Mouse (Mus musculus) ovary, adult 2 months (tissue): Measurements from ENCODE around the gene Sycn. TPM values are rescaled to one million over a fixed set of nuclear protein-coding genes. Genes with fewer than 3 reads are reported as not detected.

ENCODE experiments used
- polyA plus RNA-seq: library from polyadenylated mRNA; depleted of rRNA; stranded (reverse); fragments of >200 nt; gene quantifications from 2 replicates; pipeline ENCODE4 v1.2.3, GENCODE M21; 2012; rRNA removed

The Sycn gene
- 0.73 and 4.9 TPM in 2 replicates for polyA plus RNA-seq

GRCm38 (mm10) chr7:28540526-28540925 is at the start of gene Sycn:
Sycn (plus strand) TSS chr7:28540885.

GRCm38 (mm10) chr7:28510405-28510974 is 30.2 kb upstream of the Sycn start, which contains the start of gene Ifnl2:
Ifnl2 (minus strand) TSS chr7:28510455.

GRCm38 (mm10) chr7:28522536-28522935 is 18.1 kb upstream of the Sycn start, which contains the start of gene Ifnl3:
Ifnl3 (plus strand) TSS chr7:28522836.

GRCm38 (mm10) chr7:28547154-28547553 is 6.5 kb downstream of the Sycn start, which contains the start of gene Nccrp1:
Nccrp1 (minus strand) TSS chr7:28547254.

Other genes starting within 250 kb of the Sycn start
- gene Selenov, start 249.7 kb upstream of the Sycn start, polyA plus RNA-seq = 0.12 and 0.46 TPM in 2 replicates
- 0.38 and 0.45 TPM in 2 replicates for gene Dll3, start 238.6 kb upstream of the Sycn start, polyA plus RNA-seq
- gene Timm50, start 228.8 kb upstream of the Sycn start, polyA plus RNA-seq = 104 and 109 TPM in 2 replicates
- 140 and 172 TPM in 2 replicates for gene Supt5, start 202.1 kb upstream of the Sycn start, polyA plus RNA-seq
- gene Rps16, start 190.2 kb upstream of the Sycn start, polyA plus RNA-seq = 1,842 and 2,300 TPM in 2 replicates
- 48.3 and 50.7 TPM in 2 replicates for gene Plekhg2, start 168.3 kb upstream of the Sycn start, polyA plus RNA-seq
- 50.2 and 54.2 TPM in 2 replicates for gene Zfp36, start 160.6 kb upstream of the Sycn start, polyA plus RNA-seq
- 93.8 and 104 TPM in 2 replicates for gene Med29, start 148.2 kb upstream of the Sycn start, polyA plus RNA-seq
- 118 and 195 TPM in 2 replicates for gene Paf1, start 147.9 kb upstream of the Sycn start, polyA plus RNA-seq
- gene Gmfg, start 103.4 kb upstream of the Sycn start, polyA plus RNA-seq = 2.0 and 2.8 TPM in 2 replicates
- 38.7 and 38.9 TPM in 2 replicates for gene Lrfn1, start 88.9 kb upstream of the Sycn start, polyA plus RNA-seq
- gene Ifnl2, start 30.4 kb upstream of the Sycn start, polyA plus RNA-seq = not detected in 2 replicates
- gene Ifnl3, start 18.0 kb upstream of the Sycn start, polyA plus RNA-seq = not detected in 2 replicates
- 0.08 TPM in 1 of 2 replicates, not detected in the other for gene Nccrp1, start 6.4 kb downstream of the Sycn start, polyA plus RNA-seq
- 155 and 181 TPM in 2 replicates for gene Samd4b, start 57.3 kb downstream of the Sycn start, polyA plus RNA-seq
- gene Pak4, start 57.3 kb downstream of the Sycn start, polyA plus RNA-seq = 63.5 and 68.3 TPM in 2 replicates
- gene Acp7, start 90.4 kb downstream of the Sycn start, polyA plus RNA-seq = 1.6 and 1.8 TPM in 2 replicates
- 29.2 and 37.0 TPM in 2 replicates for gene Fbxo27, start 152.0 kb downstream of the Sycn start, polyA plus RNA-seq
- 18.7 and 28.0 TPM in 2 replicates for gene Fbxo17, start 175.9 kb downstream of the Sycn start, polyA plus RNA-seq
- 105 and 112 TPM in 2 replicates for gene Mrps12, start 200.9 kb downstream of the Sycn start, polyA plus RNA-seq
- 25.8 and 31.4 TPM in 2 replicates for gene Sars2, start 201.1 kb downstream of the Sycn start, polyA plus RNA-seq
- gene Ccer2, start 215.3 kb downstream of the Sycn start, polyA plus RNA-seq = not detected in 2 replicates
- 78.6 and 92.9 TPM in 2 replicates for gene Sirt2, start 225.8 kb downstream of the Sycn start, polyA plus RNA-seq
- gene Nfkbib, start 226.6 kb downstream of the Sycn start, polyA plus RNA-seq = 56.1 and 60.3 TPM in 2 replicates
- gene Rinl, start 248.1 kb downstream of the Sycn start, polyA plus RNA-seq = 2.7 and 2.8 TPM in 2 replicates